Mouse (Mus musculus): ENCODE measurements at regions not wholly inside any gene's neighbourhood (a gene's known extent, or its start where the extent isn't known, plus 50 kb on each side); places are given as distances from the start of the nearest gene placed in this dataset.

- DNase-seq = no peak
Measured at GRCm38 (mm10) chr17:87202958-87203720, 62.6 kb downstream of the Mcfd2 start.

DNA sequence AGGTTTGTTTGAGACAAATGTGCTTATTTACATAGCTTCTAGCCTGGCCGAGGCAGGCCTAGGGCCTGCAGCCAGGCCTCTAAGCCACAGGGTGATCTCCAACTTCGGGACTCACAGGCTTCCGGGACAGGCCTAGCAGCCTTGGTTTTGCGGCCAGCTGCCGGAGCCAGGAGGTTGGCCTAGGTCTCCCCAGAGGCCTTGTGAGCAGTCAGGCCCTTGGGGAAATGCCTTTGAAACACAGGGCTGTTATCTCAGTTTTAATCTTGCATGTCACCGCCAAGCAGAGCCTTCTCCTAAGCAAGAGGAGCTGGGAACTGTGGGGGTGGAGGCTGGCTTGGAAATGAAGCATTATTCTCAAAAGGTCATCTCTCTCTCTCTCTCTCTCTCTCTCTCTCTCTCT is 63.2 kb downstream of the Mcfd2 start:
- DNase-seq = peak; percentile 73

- peak; percentile 76 for DNase-seq
Measured at GRCm38 (mm10) chr17:87200721-87201242, 65.0 kb downstream of the Mcfd2 start.

DNA sequence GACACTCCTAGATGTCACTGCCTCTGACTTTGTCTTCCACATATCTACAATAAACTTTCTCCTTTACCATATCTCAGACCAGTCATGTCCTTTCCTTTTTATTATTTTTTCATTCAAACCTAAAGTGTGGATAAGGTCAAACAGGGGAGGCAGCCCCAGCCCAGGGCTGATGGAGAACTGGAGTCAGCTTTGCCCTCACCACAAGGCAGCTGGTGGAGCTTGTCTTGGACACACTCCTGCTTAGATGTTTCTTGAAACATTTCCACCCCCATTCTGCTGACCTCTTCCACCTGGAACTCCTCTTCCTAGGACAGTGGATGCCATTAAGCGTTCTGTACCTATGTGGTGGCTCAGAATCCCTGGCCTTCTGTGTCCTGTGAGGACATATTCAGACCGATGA is 65.6 kb downstream of the Mcfd2 start:
- no peak for DNase-seq

DNA sequence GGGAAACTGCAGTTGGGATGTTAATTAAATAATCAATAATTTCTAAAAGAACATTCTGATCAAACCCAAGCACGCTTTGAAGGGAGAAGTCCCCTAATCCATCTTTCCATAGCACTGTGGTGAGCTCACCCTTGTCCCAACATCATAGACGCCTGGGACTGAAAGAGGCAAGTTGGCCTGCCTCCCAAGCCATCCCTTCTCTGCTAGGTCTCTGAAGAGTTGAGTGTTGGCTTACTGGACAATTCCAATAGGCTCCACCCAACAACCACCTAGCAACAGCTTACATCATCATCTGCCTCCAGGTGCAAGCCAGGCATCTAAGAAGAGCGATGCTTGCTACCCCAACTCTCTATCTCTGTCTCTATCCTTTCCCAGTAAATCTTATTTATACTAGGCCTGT is 66.6 kb downstream of the Mcfd2 start:
- no peak for DNase-seq

GRCm38 (mm10) chr17:87197434-87197833 is 68.3 kb downstream of the Mcfd2 start:
- DNase-seq = no peak

GRCm38 (mm10) chr17:87194639-87195038 is 71.1 kb downstream of the Mcfd2 start:
- no peak for DNase-seq

DNA sequence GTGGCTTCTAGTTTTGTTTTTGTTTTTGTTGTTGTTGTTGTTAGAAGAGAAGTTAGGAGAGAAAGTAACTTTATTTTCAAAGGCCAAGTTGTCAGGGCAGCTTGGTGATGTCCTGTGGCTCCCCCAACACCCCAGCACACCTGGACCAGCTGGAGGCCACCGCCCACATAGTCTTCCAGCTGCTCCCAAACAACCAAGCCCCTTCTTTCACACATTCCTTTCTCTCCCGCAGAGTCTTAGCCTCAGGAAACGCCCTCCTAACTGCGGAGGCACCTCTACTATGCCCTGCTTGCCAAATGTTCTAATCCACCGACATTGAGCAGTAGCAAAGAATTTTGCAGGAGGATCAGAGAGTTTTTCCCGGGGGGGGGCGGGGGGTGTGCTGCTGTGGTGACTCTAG is 72.3 kb downstream of the Mcfd2 start:
- DNase-seq = no peak

GRCm38 (mm10) chr17:87189670-87190069 is 76.1 kb downstream of the Mcfd2 start:
- no peak for DNase-seq

Data from heart, postnatal 4 days (tissue).